Mouse (Mus musculus) cerebellum, adult (tissue): ENCODE results near the gene Olfr286.

Experiments
- ATAC-seq: cut with Nextera tagmentation; 2 replicates; pipeline ENCODE4 v1.9.2; 2017; ENCODE audit warnings: mild to moderate bottlenecking, moderate library complexity, mixed read lengths; ENCODE audit not compliant: insufficient number of reproducible peaks, low FRiP score, low TSS enrichment

The Olfr286 gene

DNA sequence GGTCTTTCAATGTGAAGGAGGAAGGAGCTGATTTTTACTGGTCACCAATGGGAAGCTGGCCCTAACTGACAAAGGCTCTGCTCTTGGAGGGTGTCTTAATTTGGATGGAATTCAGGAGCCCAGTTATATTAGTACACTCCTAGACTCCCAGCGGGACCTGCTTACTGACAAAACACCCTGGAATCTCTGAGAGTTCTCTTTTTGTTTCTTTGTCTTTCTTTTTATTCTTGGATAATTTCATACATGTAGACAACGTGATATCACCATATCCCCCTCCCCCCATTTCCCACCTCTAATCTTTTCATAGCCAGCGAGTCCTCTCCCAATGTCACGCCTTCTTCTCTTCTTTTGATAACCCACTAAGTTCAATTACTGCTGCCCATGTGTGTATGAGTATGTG is at the start of gene Olfr286:
Olfr286 (minus strand) TSS at position 101 of the 400 bp plus-strand sequence.
- ATAC-seq, result no peak

- ATAC-seq, result no peak
These were observed 23.5 kb upstream of the Olfr286 start for GRCm38 (mm10) chr15:98257776-98258175.

DNA sequence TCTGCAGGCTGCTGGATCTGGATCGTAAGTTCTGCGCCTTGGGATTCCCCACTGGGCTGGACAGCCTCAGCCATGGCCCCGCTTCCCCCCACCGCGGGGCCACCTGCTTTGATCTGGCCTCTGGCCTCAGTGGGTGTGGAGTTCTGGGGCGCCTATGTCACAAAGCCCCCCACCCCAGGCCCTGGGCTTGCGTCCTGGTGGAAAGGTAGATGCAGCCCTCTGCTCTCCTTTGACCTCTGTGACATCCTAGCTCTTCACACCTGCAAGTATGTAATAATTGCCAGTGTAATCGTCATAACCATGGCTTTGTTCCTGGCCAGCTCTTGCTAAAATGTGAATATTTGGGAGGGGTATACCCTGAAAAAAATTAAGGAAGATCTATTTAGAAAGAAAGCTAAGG is 22.9 kb upstream of the Olfr286 start, which contains the start of gene H1fnt:
H1fnt (minus strand) TSS at position 101 of the 400 bp plus-strand sequence.
- ATAC-seq, result no peak

DNA sequence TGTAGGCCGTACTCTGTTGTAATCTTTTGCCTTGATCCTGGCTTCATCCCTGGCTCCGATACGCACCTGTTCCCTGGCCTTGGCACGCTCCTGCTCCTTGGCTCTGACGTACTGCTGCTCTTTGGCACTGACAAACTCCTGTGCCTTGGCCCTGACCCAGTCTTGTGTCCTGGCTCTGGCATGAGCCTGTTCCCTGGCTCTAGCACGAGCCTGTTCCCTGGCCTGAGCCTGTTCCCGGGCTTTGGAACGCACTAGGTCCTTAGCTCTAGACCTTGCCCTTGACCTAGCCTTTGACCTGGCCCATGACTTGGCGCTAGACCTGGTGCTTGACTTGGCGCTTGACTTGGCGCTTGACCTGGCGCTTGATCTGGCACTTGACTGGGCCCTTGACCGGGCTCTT is 22.0 kb upstream of the Olfr286 start:
- peak; percentile 40 for ATAC-seq

DNA sequence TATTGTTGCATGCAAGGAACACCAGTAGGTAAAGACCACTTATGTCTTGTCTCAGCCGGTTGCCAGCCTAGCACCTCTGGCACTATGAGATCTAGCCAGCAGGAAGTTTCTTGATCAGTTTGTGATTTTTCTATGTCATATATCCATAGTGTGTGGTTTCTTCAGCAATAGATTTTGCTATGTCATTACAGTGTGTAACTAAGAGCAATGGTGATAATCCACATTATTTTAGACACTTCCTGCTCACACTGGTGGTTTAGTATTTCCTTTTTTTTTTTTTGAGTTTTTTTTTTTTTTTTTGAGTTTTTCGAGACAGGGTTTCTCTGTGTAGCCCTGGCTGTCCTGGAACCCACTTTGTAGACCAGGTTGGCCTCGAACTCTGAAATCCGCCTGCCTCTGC is 1.2 kb upstream of the Olfr286 start:
- no peak for ATAC-seq

GRCm38 (mm10) chr15:98226096-98226495 is 8.2 kb downstream of the Olfr286 start:
- ATAC-seq, result no peak

DNA sequence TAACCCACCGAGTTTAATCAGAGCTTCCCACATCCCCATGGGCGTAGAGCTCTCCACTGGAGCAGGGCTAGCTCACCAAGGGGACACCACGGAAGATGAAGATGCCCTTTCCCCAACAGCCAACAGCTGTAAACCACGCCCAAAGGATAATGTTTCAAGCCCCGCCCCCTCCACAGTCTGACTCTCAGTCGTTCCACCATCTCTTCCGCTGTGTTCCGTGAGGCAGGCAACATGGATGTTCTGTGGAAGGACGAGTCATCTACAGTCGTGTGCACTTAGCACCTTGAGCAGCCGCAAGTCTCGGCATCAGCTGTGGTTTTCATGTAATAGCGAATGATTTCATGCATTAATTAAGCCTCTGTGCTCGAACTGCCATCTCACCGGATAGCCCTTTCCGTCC is 8.6 kb downstream of the Olfr286 start:
- ATAC-seq, result no peak

GRCm38 (mm10) chr15:98222377-98222776 is 11.9 kb downstream of the Olfr286 start:
- no peak for ATAC-seq

GRCm38 (mm10) chr15:98220877-98221276 is 13.4 kb downstream of the Olfr286 start, which contains the start of the genes Gm44579 and Olfr287:
TSS of gene Gm44579 (minus strand) at chr15:98220977.
TSS of gene Olfr287 (minus strand) at chr15:98221056.
- no peak for ATAC-seq

GRCm38 (mm10) chr15:98214130-98214529 is 20.1 kb downstream of the Olfr286 start:
- no peak for ATAC-seq

- ATAC-seq, result no peak
These were observed 20.8 kb downstream of the Olfr286 start for GRCm38 (mm10) chr15:98213336-98213870.

- no peak for ATAC-seq
These were observed 24.6 kb downstream of the Olfr286 start for GRCm38 (mm10) chr15:98209676-98210075.

DNA sequence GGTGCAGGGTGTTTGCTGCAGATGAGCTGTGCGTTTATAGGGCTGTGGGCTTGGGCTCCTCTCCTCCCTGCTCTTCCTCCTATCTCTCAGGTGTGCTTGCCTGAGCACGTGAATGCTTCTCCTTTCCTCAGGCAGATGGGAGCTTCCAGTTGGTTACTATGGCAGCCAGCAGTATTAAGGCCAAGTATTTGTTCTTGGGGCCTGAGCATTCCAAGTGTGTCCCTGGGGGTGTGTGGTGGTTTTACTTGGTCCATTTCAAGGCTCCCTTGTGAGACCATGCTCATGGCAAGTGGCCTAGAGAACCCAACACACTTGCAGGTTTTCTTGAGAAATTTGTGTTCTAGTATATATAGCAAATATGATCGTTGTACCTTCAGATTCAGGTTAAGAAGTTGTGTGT is 38.8 kb downstream of the Olfr286 start, which contains the start of gene Olfr288:
Olfr288 (minus strand) TSS at position 101 of the 400 bp plus-strand sequence.
- no peak for ATAC-seq

DNA sequence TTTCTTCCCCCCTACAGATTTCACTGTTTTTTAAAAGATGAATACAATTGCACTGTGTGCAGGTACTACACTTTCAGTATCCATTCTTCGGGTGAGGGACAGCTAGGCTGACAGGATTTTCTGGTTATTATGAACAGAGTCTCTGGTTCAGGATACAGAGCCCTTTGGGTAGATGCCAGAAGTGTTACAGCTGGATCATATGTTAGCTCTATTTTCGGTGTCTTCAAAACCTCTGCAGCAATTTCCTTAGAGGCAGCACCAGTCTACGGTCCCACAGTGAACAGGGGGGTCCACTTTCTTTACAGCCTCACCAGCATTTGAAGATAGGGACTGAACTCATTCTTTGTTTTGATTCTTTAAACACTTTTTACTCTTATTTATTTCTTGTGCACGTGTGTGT is 49.8 kb downstream of the Olfr286 start:
- no peak for ATAC-seq

GRCm38 (mm10) chr15:98181856-98182570 is 52.2 kb downstream of the Olfr286 start:
- ATAC-seq, result no peak

- peak; percentile 99 for ATAC-seq
These were observed 53.0 kb downstream of the Olfr286 start for GRCm38 (mm10) chr15:98181132-98181711.

DNA sequence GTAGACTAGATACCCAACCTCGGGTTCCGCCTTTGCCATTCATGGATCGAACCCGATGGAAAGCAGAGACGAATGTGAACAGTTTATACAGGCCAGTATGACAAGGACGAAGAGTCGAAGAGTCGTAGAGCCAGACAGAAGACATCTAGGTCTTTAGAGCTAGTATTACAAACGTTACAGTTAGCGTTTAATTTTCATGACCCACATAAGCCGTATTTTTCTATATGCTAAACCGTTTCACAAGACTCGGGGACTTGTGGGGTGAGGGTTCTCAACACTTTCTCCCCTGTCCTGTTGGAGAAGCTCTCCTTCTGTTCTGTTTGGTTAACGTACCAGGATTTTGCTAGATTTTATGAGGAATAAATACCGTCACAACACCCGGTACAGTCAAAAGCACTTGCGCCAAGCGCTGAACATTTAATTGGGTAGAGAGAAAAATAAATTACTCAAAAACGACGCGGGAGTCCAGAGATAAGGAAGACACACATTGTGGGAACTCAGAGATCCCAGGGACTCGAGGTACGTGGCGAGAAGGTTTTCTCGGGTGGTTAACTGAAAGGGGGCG is 53.6 kb downstream of the Olfr286 start:
- 0 out of 2 replicates have a peak, but pooled peaks have one; percentile 7 for ATAC-seq

- no peak for ATAC-seq
These were observed 56.9 kb downstream of the Olfr286 start for GRCm38 (mm10) chr15:98177320-98177719.
